Mouse (Mus musculus): ENCODE results near the gene Magohb. TPM values are rescaled to one million over a fixed set of nuclear protein-coding genes. Genes with fewer than 3 reads are reported as not detected.

Gene Magohb
- polyA plus RNA-seq (2021; fragmentation: Nextera tagmentation): 24.4 and 26.5 TPM in 2 replicates
- long read RNA-seq, experiment 1, partial matches to known transcripts: 1 of 5 reads
- long read RNA-seq, experiment 1, other reads (novel, unspliced or antisense): 1 of 5 reads
- long read RNA-seq, experiment 2, transcript Magohb-201 (5 exons, 767 nt): major isoform, 16 of 18 reads
- long read RNA-seq, experiment 2, partial matches to known transcripts: 1 of 18 reads
- long read RNA-seq, experiment 2, other reads (novel, unspliced or antisense): 1 of 18 reads

DNA sequence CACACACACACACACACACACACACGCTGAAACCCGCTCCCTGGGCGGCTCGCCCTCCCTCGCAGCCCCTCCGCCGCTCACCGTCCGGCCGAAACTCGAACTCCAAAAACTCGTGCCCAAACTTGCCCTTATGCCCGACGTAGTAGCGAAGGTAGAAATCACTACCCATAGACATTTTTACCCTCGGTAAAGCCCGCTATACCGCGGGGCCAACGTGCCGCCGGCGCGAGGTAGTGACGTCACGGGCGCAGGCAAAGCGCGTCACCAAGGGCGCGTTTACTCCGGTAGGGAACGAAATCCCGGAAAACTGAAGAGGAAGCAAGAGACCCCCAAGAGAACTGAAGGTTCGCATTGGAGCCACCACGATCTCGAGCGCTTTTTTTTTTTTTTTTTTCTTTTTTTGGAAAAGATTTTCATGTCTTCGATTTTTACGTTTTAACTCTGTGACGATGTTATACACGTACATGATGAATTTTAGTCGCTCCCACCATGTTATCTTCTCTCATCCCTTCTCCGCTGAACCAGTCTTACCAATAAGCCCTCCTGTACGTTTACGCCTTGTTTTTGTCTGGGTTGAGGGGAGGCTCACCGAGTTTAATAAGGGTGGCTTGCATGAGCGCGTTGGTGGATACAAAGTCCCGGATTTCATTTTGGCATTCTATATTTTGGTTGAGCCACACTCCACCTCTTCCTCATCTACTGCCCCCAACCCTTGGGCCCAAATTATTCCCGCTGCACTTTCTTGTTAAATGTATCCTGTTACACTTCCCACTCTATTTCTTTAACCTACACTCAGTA lies at the start of gene Magohb:
Magohb (minus strand) TSS at position 254 of the 798 bp plus-strand sequence.

GRCm38 (mm10) chr6:131247206-131247605 lies 45.8 kb downstream of the Magohb start, which contains the start of gene Klra2:
Gene Klra2, minus strand, starts transcription at chr6:131247362.

Other genes starting within 250 kb of the Magohb start
- gene Klra2, start 45.9 kb downstream of the Magohb start, polyA plus RNA-seq (2021; fragmentation: Nextera tagmentation): not detected in 2 replicates
- gene Styk1, start 60.4 kb upstream of the Magohb start, polyA plus RNA-seq (2021; fragmentation: Nextera tagmentation): not detected in 2 replicates
- 4.4 and 5.4 TPM in 2 replicates for gene Ybx3, start 95.2 kb upstream of the Magohb start, polyA plus RNA-seq (2021; fragmentation: Nextera tagmentation)
- not detected in 2 replicates for gene 5430401F13Rik, start 193.2 kb upstream of the Magohb start, polyA plus RNA-seq (2021; fragmentation: Nextera tagmentation)
- gene Gm6619, start 193.2 kb upstream of the Magohb start, polyA plus RNA-seq (2021; fragmentation: Nextera tagmentation): not detected in 2 replicates